Mouse (Mus musculus): ENCODE results near the gene Cntrl. TPM values are rescaled to one million over a fixed set of nuclear protein-coding genes. Genes with fewer than 3 reads are reported as not detected.

The Cntrl gene
- total RNA-seq, 1 experiment from 2014 or later, result 141 TPM

DNA sequence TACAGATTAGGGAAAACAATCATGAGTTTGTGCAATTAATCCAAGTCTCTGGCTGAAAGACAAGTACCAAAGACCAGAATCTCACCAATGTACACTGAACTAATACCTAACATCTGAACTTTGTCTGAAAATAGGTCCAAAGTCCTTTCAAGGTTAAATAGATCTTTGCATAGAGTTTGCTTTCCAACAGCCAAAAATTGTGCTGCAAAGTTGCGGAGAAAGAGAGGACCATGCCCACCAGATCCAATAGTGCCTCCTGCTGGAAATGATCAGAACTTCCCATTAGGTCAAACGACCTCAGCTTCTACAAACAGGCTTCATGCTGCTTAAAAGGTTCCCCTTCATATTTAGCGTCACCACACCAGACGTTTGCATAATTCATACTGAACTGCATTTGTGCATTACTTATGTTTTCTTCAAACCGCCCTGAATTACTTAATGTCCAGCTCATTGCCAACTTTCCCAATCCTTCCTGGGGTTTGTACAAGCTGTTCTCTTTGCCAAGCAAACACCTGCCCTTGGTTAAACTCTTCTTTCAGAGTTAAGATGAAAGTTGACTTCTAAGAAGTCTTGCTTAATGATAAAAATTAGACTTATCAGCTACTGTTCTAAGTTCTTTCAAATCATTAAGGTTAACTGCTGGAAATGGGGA, 1.2 kb upstream of the Cntrl start:
- ATAC-seq (replicated peaks in 1 of 2; ENCODE audit: insufficient read depth in 1 of 2, low FRiP score in 2 of 2, low TSS enrichment in 1 of 2, low read depth in 1 of 2, poor library complexity in 2 of 2, severe bottlenecking in 2 of 2), result peak; percentile 15 to 44; a peak in 3 of 4 replicates

DNA sequence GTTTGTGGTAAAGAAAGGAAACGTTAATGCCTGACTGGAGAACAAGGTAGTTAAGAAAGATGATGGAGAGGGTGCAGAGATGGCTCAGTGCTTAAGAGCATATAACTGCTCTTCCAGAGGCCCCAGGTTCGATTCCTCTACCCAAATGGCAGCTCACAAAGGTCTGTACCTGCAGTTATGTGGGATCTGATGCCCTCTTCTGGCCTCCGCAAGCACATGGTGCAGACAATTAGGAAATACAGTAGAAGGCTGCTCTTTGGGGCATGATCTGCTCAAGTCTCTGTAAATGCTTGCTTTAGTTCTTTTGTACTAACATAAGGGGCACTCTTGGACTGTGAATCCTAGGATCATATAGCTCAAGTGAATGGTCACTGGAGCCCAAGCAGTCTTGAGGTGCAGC, 580 bp upstream of the Cntrl start:
- peak; percentile 11 to 30; a peak in 2 of 4 replicates for ATAC-seq (replicated peaks in 1 of 2; ENCODE audit: insufficient read depth in 1 of 2, low FRiP score in 2 of 2, low TSS enrichment in 1 of 2, low read depth in 1 of 2, poor library complexity in 2 of 2, severe bottlenecking in 2 of 2)

DNA sequence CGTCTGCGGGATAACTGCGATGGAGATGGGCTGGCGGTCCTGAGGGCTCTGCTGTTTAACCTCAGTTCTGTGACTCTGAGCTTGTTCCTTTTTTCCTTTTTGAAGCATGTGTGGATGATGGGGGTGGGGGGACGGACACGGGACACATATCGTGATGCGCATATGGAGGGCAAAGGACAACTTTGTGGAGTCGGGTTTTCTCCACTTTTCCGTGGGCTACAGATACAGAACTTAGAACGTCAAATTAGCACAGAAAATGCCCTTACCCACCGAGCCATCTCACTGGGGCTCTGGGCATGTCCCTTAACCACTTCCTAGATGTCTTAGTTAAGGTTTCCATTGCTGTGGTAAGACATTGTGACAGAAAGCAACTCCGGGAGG, 622 bp downstream of the Cntrl start:
- ATAC-seq (replicated peaks in 1 of 2; ENCODE audit: insufficient read depth in 1 of 2, low FRiP score in 2 of 2, low TSS enrichment in 1 of 2, low read depth in 1 of 2, poor library complexity in 2 of 2, severe bottlenecking in 2 of 2), result peak; percentile 3 to 16; a peak in 1 of 4 replicates

DNA sequence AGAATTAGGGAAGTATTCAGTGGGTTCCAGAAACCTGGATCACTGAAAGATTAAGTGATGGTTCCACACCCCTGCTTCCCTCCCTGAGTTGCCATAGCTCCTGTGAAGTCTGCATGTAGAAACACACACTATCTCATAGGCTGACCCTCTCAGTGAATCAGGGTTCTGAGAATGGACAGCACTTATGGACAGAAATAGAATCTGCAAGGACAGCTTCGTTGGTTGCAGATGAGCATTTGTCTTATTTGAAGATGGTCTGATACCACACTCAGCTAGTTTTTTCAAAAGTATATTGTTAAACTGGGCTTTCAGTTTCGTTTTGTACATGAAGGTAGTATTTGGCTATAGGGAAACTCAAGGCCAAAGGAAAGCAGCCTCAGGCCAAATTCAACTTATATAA, 1.2 kb downstream of the Cntrl start:
- ATAC-seq (replicated peaks in 1 of 2; ENCODE audit: insufficient read depth in 1 of 2, low FRiP score in 2 of 2, low TSS enrichment in 1 of 2, low read depth in 1 of 2, poor library complexity in 2 of 2, severe bottlenecking in 2 of 2), result no peak

DNA sequence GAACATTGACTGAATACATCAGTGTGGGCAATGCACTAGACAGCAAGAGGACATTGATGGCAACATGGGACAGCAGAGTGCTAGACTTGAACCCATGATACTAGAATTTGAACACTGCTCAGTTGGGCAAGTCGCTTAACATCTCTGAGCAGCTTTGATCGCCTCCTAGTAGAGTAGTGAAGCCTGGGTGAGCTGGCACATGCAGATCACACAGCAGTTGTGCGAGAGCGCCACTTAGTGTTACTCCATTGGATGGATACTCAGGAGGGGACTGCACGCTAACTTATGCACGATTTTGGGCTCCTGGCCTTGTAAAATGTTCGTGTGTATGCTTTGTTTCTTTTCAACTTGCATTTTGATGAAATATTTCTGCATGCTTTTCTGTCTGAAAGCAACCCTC, 15.4 kb downstream of the Cntrl start:
- no peak for ATAC-seq (replicated peaks in 1 of 2; ENCODE audit: insufficient read depth in 1 of 2, low FRiP score in 2 of 2, low TSS enrichment in 1 of 2, low read depth in 1 of 2, poor library complexity in 2 of 2, severe bottlenecking in 2 of 2)

DNA sequence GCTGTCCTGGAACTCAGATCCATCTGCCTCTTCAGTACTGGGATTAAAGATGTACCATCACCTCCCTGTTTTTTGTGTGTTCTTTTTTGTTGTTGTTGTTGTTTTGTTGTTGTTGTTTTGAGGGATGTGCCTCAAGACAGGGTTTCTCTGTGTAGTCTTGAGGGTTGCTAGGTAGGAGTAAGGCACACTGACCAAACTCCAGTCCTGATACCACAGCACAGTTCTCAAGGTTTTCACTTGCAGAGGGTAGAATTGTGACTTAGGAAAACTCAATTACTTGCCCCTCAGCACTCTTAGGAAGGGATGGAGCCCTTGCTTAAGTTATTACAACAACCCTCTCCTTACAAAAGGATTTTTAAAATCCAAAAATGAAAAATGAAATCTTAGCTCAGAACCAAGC, 22.2 kb downstream of the Cntrl start:
- no peak for ATAC-seq (replicated peaks in 1 of 2; ENCODE audit: insufficient read depth in 1 of 2, low FRiP score in 2 of 2, low TSS enrichment in 1 of 2, low read depth in 1 of 2, poor library complexity in 2 of 2, severe bottlenecking in 2 of 2)

DNA sequence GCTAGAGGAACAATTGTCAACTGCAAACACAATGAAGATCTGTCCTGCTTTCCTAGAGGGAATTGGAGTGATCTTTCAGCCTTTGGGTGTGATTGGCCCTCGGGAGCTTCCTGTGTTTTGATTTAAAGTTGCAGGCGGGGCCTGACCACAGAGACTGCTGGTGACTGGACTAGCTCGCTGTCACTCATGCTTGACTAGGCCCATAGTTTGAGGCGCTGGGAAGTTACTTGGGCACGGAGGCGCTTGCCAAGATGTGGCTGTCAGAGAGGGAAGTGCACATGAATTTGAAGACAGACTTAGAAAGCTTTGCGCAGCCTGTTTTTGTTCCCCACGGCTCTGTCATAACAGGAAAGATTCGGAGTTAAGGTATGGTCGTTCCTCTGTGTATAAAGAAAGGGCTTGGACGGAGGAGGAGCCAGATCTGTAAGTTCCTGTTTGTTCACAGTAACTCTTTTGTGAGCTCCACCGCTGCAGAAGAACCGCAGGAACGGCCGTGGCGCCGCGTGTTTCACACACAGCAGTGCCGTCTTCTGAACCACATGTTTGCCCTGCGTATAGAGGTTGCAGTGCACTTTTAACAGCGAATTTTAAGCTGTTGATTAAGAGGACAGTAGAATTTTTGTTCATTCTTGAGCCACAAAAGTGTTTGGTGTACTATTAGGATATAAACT, 22.8 kb downstream of the Cntrl start:
- peak; percentile 98 to 99 for ATAC-seq (replicated peaks in 1 of 2; ENCODE audit: insufficient read depth in 1 of 2, low FRiP score in 2 of 2, low TSS enrichment in 1 of 2, low read depth in 1 of 2, poor library complexity in 2 of 2, severe bottlenecking in 2 of 2)

DNA sequence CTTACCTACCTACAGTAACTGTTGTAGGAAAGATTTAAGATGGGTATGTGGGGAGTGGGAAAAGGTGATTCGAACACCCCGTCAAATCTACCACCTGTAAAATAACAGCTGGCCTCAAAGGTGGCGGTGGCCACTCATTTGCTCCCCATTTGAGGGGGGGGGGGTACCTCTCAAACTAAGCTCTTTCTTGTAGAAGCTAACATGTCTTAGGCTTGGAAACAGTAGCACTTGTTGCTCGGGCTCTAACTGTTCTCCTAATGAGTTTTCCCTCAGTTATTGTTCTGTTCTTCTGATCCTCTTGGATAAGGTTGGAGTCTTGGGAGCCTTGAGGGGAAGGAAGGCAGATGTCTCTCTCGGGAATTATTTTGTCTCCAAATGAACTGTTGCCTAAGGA, 23.4 kb downstream of the Cntrl start:
- peak in 1 of 2 experiments; percentile 9; a peak in 1 of 4 replicates for ATAC-seq (replicated peaks in 1 of 2; ENCODE audit: insufficient read depth in 1 of 2, low FRiP score in 2 of 2, low TSS enrichment in 1 of 2, low read depth in 1 of 2, poor library complexity in 2 of 2, severe bottlenecking in 2 of 2)

DNA sequence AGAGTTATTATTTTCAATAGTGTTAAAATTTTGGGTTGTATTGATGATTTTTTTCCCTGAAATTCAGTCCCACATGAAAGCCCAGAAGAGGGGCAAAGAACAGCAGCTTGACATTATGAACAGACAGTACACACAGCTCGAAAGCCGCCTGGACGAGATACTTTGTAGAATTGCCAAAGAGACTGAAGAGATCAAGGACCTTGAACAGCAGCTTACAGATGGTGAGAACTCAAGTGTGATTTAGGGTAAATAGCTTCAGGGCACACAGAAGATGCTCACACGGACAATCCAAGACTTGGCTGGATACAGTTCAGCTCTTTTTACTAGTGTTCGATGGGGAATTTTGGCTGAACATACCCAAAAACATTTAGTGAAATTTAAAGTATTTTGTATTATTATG, 24.6 kb downstream of the Cntrl start:
- ATAC-seq (replicated peaks in 1 of 2; ENCODE audit: insufficient read depth in 1 of 2, low FRiP score in 2 of 2, low TSS enrichment in 1 of 2, low read depth in 1 of 2, poor library complexity in 2 of 2, severe bottlenecking in 2 of 2), result no peak

DNA sequence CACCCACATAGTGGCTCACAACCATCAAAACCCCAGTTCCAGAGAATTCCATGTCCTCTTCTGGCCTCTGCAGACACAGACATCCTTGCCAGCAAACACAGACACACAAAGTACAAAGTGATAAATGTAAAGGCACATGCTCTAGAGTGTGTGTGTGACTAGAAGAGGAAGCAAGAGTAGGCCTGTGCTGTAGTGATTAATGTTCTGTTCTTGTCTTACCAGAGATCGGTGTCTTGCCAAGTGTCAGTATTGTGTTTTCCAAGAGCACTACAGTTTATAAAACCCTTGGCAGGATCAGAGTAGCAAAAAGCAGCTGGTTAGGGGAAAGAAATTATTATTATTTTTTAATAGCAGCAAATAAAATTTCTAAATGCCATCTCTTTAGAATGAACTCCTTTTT, 29.3 kb downstream of the Cntrl start:
- no peak for ATAC-seq (replicated peaks in 1 of 2; ENCODE audit: insufficient read depth in 1 of 2, low FRiP score in 2 of 2, low TSS enrichment in 1 of 2, low read depth in 1 of 2, poor library complexity in 2 of 2, severe bottlenecking in 2 of 2)

DNA sequence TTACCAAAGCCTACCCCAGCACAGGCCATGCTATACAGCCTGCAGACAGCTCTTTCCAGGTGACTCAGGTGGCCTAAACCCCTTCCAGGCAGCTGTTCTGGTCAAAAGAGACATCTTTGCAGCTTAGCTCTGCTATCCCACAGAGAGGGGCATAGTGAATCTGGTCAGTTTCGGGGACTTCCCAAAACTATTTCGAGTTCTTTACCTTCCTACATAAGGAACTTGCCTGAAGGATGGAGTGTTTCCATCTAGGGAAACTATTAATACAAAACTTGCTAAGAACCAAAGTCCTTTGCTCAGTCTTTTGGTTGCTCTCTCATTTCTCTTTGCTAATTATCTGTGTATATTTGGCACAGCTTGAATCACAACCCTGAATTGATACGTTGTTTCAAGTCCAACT, 32.4 kb downstream of the Cntrl start:
- ATAC-seq (replicated peaks in 1 of 2; ENCODE audit: insufficient read depth in 1 of 2, low FRiP score in 2 of 2, low TSS enrichment in 1 of 2, low read depth in 1 of 2, poor library complexity in 2 of 2, severe bottlenecking in 2 of 2), result no peak

DNA sequence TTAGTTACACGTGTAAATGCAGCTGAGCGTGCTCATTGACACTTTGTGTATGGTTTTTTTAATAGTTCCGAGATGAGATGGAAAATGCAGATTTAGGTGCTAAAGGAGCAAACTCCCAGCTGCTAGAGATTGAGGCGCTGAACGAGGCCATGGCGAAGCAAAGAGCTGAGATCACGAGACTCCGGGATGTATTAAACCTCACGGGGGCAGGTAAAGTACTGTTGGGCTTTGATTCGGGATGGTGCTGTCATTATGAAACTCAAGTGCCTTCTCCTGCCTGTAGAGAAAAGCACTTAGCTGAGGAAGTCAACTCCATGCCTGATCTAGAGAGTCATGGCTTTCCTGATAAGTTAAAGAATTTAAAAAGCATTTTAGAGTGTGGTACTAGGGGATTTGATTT, 39.5 kb downstream of the Cntrl start:
- ATAC-seq (replicated peaks in 1 of 2; ENCODE audit: insufficient read depth in 1 of 2, low FRiP score in 2 of 2, low TSS enrichment in 1 of 2, low read depth in 1 of 2, poor library complexity in 2 of 2, severe bottlenecking in 2 of 2), result no peak

DNA sequence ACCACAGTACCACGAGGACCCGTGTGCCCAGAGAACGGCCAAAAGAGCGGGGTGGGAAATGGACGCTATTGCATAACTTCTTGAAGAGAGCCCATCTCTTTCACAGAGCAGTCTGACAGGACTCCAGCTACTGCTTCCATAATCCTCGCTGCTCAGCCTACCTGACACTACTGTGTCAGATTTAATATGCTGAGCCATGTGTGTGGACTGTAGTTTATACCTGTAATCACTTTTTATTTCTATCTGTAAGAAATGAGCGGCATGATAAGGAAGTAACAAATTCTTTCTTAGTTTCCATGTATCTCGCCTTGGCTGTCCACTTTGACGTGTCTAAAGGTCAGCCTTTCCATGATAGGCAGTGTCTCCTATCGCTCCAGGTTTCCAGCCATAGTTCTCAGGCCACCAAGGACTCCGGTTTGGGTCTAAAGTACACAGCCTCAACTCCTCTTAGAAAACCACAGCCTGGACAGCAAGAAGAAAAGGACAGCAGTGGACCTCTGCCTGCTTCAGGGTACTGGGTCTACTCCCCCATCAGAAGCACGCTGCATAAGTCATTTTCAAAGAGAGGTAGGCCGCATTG, 42.1 kb downstream of the Cntrl start:
- no peak for ATAC-seq (replicated peaks in 1 of 2; ENCODE audit: insufficient read depth in 1 of 2, low FRiP score in 2 of 2, low TSS enrichment in 1 of 2, low read depth in 1 of 2, poor library complexity in 2 of 2, severe bottlenecking in 2 of 2)

DNA sequence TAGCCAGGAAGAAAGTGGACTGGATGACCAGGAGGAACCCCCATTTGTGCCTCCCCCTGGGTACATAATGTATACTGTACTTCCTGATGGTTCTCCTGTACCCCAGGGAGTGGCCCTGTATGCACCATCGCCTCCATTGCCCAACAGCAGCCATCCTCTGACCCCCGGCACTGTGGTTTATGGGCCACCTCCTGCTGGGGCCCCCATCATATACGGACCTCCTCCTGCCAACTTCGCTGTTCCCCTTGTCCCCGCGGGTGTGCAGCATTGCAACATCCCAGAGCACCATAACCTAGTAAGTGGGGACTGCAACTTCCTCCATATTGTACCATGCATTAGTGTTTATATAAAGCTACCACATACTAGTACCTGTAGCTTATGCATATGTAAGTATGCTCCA, 43.9 kb downstream of the Cntrl start:
- ATAC-seq (replicated peaks in 1 of 2; ENCODE audit: insufficient read depth in 1 of 2, low FRiP score in 2 of 2, low TSS enrichment in 1 of 2, low read depth in 1 of 2, poor library complexity in 2 of 2, severe bottlenecking in 2 of 2), result peak; percentile 22 to 48; a peak in 1 of 4 replicates

DNA sequence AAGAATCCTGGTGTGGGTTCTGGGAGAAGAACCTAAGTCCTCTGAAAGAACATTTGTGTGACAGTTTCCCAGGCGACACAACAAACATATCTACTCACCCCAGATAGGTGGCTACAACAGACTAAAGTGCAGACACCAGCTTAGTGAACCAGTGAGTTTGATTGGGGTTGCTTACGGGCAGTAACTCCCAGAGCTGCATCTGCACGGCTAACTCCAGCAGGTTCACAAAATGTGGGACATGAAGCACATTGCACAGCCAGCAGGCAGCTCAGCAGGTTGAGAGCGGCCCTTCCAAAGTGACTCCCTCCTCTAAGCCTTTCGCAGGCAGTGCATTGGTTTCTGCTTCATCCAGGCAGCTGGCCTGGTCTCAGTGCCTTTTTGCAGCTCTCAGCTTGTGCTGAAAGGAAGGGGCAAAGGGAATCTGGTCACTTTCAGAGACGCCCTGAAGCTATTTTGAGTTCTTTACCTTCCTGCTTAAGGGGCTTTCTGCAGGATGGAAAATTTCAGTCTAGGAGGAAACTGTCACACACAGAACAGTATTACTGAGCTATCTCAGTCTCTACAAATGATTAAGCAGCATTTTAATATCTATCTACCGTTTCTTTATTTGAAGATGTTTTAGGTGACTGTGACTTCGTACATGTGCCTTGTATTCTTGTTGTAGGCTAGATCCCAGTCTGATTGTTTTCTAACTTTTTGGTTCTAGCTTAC, 44.7 kb downstream of the Cntrl start:
- no peak for ATAC-seq (replicated peaks in 1 of 2; ENCODE audit: insufficient read depth in 1 of 2, low FRiP score in 2 of 2, low TSS enrichment in 1 of 2, low read depth in 1 of 2, poor library complexity in 2 of 2, severe bottlenecking in 2 of 2)

DNA sequence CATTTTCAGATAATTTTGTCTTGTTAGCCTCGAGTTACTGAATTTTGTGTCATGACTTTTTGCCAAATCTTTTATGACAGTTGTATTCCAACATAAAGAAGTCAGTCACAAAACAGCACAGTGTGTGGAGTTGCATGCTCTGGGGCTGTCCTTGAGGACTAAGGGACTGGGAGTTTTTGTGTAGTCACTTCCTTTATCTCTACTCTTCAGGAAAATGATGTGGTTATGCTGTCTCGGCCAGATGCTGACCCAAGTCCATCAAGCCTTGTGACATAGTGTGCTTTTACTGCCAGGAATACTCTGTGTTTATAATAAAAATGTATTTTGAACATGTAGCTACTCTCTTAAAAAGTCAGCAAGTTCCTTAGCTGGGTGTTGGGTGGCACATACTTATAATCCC, 47.7 kb downstream of the Cntrl start:
- ATAC-seq (replicated peaks in 1 of 2; ENCODE audit: insufficient read depth in 1 of 2, low FRiP score in 2 of 2, low TSS enrichment in 1 of 2, low read depth in 1 of 2, poor library complexity in 2 of 2, severe bottlenecking in 2 of 2), result no peak

DNA sequence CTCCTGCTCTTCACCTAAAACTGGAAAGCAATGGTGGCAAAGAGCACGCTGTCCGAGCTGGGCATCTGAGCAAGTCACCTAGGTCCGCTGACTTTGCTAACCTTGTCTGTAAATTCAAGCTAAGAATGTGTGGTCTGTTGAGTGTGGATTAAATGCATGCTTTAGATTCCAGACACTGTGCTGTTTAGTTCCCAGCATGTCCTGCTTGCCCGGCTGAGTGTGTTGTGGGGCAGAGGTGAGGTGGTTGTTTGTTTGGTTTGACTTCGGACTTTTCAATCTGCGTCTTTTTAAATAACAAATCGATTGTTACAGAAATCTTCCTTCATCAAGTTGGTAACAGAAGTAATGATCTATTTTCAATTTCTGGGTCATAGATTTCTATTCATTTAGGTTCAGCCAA, 48.5 kb downstream of the Cntrl start:
- ATAC-seq (replicated peaks in 1 of 2; ENCODE audit: insufficient read depth in 1 of 2, low FRiP score in 2 of 2, low TSS enrichment in 1 of 2, low read depth in 1 of 2, poor library complexity in 2 of 2, severe bottlenecking in 2 of 2), result no peak

DNA sequence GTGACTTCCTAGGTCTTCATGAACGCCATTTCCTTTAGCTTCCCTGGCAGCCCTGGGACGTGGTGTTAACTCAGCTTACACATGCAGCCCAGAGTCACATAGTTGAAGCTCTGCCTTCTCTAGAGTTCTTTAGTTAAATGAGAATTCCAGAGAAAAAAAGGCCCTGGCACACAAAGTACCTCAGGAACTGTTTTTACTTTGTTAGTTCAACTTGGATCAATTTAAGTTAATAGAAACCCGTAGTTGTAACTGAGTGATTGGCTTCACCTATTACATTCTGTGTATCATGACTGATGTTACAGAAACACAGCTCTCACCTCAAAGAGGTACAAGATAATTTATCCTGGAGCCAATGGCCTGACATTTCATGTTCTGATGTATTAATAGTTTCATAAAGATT, 49.1 kb downstream of the Cntrl start:
- ATAC-seq (replicated peaks in 1 of 2; ENCODE audit: insufficient read depth in 1 of 2, low FRiP score in 2 of 2, low TSS enrichment in 1 of 2, low read depth in 1 of 2, poor library complexity in 2 of 2, severe bottlenecking in 2 of 2), result no peak
